Mouse (Mus musculus) natural killer cell, adult 2 months (primary cell): ENCODE data around the gene Arhgap33.
"Not testable (repeated sequence)": the region's sequence is repeated elsewhere in the genome, so short reads cannot be mapped to it uniquely, and the experiment has no call there.

Experiments used
- DNase-seq, 2 experiments: peaks; one replicate each; pipeline ENCODE4 v3.0.0; 2022; ENCODE audit warnings: low spot score in 2 of 2

Arhgap33 gene

GRCm38 (mm10) chr7:30553021-30553589 is 18.2 kb upstream of the Arhgap33 start:
- no peak for DNase-seq

- DNase-seq: peak; percentile 94
These were observed 17.5 kb upstream of the Arhgap33 start, which contains the start of the genes Hspb6 and Proser3 for GRCm38 (mm10) chr7:30552102-30553020. TSS of gene Hspb6 (plus strand) at chr7:30552178. TSS of gene Proser3 (minus strand) at chr7:30552299.

GRCm38 (mm10) chr7:30551445-30552101 is 16.7 kb upstream of the Arhgap33 start:
- DNase-seq: no peak

GRCm38 (mm10) chr7:30550603-30551002 is 15.7 kb upstream of the Arhgap33 start:
- DNase-seq: no peak

GRCm38 (mm10) chr7:30549880-30550279 is 15.0 kb upstream of the Arhgap33 start:
- no peak for DNase-seq

GRCm38 (mm10) chr7:30544327-30544726 is 9.5 kb upstream of the Arhgap33 start:
- no peak for DNase-seq

GRCm38 (mm10) chr7:30540572-30540971 is 5.7 kb upstream of the Arhgap33 start:
- DNase-seq: no peak

GRCm38 (mm10) chr7:30533941-30534632 is 773 bp downstream of the Arhgap33 start:
- DNase-seq: no peak

- DNase-seq: no peak
These were observed 1.9 kb downstream of the Arhgap33 start for GRCm38 (mm10) chr7:30532931-30533330.

- DNase-seq: no peak
These were observed 3.5 kb downstream of the Arhgap33 start for GRCm38 (mm10) chr7:30531291-30531815.

- no peak for DNase-seq
These were observed 7.9 kb downstream of the Arhgap33 start for GRCm38 (mm10) chr7:30526981-30527380.

- no peak for DNase-seq
These were observed 8.5 kb downstream of the Arhgap33 start for GRCm38 (mm10) chr7:30526399-30526798.

- no peak for DNase-seq
These were observed 8.9 kb downstream of the Arhgap33 start for GRCm38 (mm10) chr7:30525954-30526353.

GRCm38 (mm10) chr7:30524487-30524886 is 10.4 kb downstream of the Arhgap33 start:
- DNase-seq: no peak

- no peak for DNase-seq
These were observed 12.0 kb downstream of the Arhgap33 start for GRCm38 (mm10) chr7:30522871-30523270.

GRCm38 (mm10) chr7:30520856-30521255 is 14.0 kb downstream of the Arhgap33 start:
- DNase-seq: no peak

- DNase-seq: no peak
These were observed 14.5 kb downstream of the Arhgap33 start for GRCm38 (mm10) chr7:30520396-30520795.

GRCm38 (mm10) chr7:30518325-30518724 is 16.5 kb downstream of the Arhgap33 start:
- no peak for DNase-seq

- DNase-seq: no peak
These were observed 19.7 kb downstream of the Arhgap33 start for GRCm38 (mm10) chr7:30515003-30515760.

GRCm38 (mm10) chr7:30508061-30508460 is 26.8 kb downstream of the Arhgap33 start:
- no peak for DNase-seq

GRCm38 (mm10) chr7:30501159-30501558 is 33.7 kb downstream of the Arhgap33 start:
- DNase-seq: not testable (repeated sequence)
